Mouse (Mus musculus) telencephalon, adult 2 months (tissue): ENCODE measurements around the gene Zfp964.
A peak's percentile ranks its signal among the peaks of the same experiment; 100 is the strongest.
"Not testable (repeated sequence)": the region's sequence is repeated elsewhere in the genome, so short reads cannot be mapped to it uniquely, and the experiment has no call there.

ENCODE experiments used
- DNase-seq: peaks from one replicate; pipeline ENCODE4 v3.0.0-alpha.2; 2011; ENCODE audit warnings: low read depth, low spot score

Zfp964 gene

GRCm38 (mm10) chr8:69654358-69654981 lies at the start of gene Zfp964:
Zfp964 (plus strand) TSS chr8:69654479.
- peak; percentile 91 for DNase-seq

GRCm38 (mm10) chr8:69614687-69615086 lies 39.6 kb upstream of the Zfp964 start:
- DNase-seq = no peak

- no peak for DNase-seq
Measured at GRCm38 (mm10) chr8:69618078-69618477, 36.2 kb upstream of the Zfp964 start.

GRCm38 (mm10) chr8:69625095-69625789 lies 29.0 kb upstream of the Zfp964 start, which contains the start of gene Zfp868:
Zfp868 (minus strand) TSS chr8:69625548.
- DNase-seq = peak; percentile 97

- peak; percentile 0 for DNase-seq
Measured at GRCm38 (mm10) chr8:69653808-69654357, 396 bp upstream of the Zfp964 start.

- DNase-seq = no peak
Measured at GRCm38 (mm10) chr8:69661294-69661693, 7.0 kb downstream of the Zfp964 start.

GRCm38 (mm10) chr8:69665051-69665450 lies 10.8 kb downstream of the Zfp964 start:
- not testable (repeated sequence) for DNase-seq

GRCm38 (mm10) chr8:69701810-69702209 lies 47.5 kb downstream of the Zfp964 start:
- DNase-seq = no peak

GRCm38 (mm10) chr8:69710624-69711023 lies 56.3 kb downstream of the Zfp964 start, which contains the start of gene Zfp869:
Zfp869 (minus strand) TSS chr8:69710724.
- DNase-seq = not testable (repeated sequence)

- DNase-seq = no peak
Measured at GRCm38 (mm10) chr8:69713516-69713915, 59.2 kb downstream of the Zfp964 start.

- DNase-seq = no peak
Measured at GRCm38 (mm10) chr8:69715366-69715765, 61.1 kb downstream of the Zfp964 start.
